Mouse (Mus musculus) MEL (cell line): ENCODE measurements around the gene Il3ra.

Experiments used
- CHD2 ChIP-seq: IDR thresholded peaks from 2 replicates; pipeline ENCODE4 v1.6.1; 2011; ENCODE audit warnings: low read length, improper control_type of control experiment
- CTCF ChIP-seq, 3 experiments: IDR thresholded peaks in 2 of 3; conservative IDR thresholded peaks in 1 of 3; 2 replicates each; pipeline ENCODE4 v1.5.1; 2011 to 2012; ENCODE audit warnings: low read length in 3 of 3, low read depth in 2 of 3, mild to moderate bottlenecking in 2 of 3, improper control_type of control experiment in 1 of 3, inconsistent platforms in 1 of 3, mixed read lengths in 1 of 3, moderate library complexity in 1 of 3; ENCODE audit not compliant: control insufficient read depth in 1 of 3, insufficient read depth in 1 of 3, poor library complexity in 1 of 3, severe bottlenecking in 1 of 3
- EP300 ChIP-seq, 2 experiments: IDR thresholded peaks; 2 replicates each; pipeline ENCODE4 v1.6.1; 2011; ENCODE audit warnings: improper control_type of control experiment in 2 of 2, low read length in 2 of 2, low read depth in 1 of 2, mild to moderate bottlenecking in 1 of 2
- JUND ChIP-seq: IDR thresholded peaks from 2 replicates; pipeline ENCODE4 v1.6.1; 2011; ENCODE audit warnings: low read depth, mild to moderate bottlenecking, improper control_type of control experiment, low read length
- MAZ ChIP-seq: IDR thresholded peaks from 2 replicates; pipeline ENCODE4 v1.6.1; 2012; ENCODE audit warnings: low read depth, mild to moderate bottlenecking, inconsistent platforms, low read length, improper control_type of control experiment
- POLR2A ChIP-seq, 2 experiments: IDR thresholded peaks; 2 replicates each; pipeline ENCODE4 v1.6.1; 2011 to 2012; ENCODE audit warnings: low read length in 2 of 2, mild to moderate bottlenecking in 2 of 2, control low read depth in 1 of 2, improper control_type of control experiment in 1 of 2, low read depth in 1 of 2, moderate library complexity in 1 of 2; ENCODE audit not compliant: control insufficient read depth in 1 of 2, insufficient read depth in 1 of 2, poor library complexity in 1 of 2
- TCF12 ChIP-seq: IDR thresholded peaks from 2 replicates; pipeline ENCODE4 v1.6.1; 2014; ENCODE audit warnings: low read depth, mild to moderate bottlenecking, inconsistent platforms, low read length, improper control_type of control experiment, moderate library complexity

- TF ChIP-seq CTCF (IDR thresholded peaks at IDR 0.05 in 2 of 3, conservative IDR thresholded peaks at IDR 0.05 in 1 of 3; ENCODE audit: control insufficient read depth in 1 of 3, insufficient read depth in 1 of 3, low read depth in 2 of 3, low read length in 3 of 3, poor library complexity in 1 of 3, severe bottlenecking in 1 of 3): no peak
- no peak for TF ChIP-seq JUND
- TF ChIP-seq TCF12: no peak
- no peak for TF ChIP-seq EP300 (IDR thresholded peaks at IDR 0.05; ENCODE audit: low read depth in 1 of 2, low read length in 2 of 2)
- TF ChIP-seq POLR2A (IDR thresholded peaks at IDR 0.05; ENCODE audit: control insufficient read depth in 1 of 2, insufficient read depth in 1 of 2, low read depth in 1 of 2, low read length in 2 of 2, poor library complexity in 1 of 2): no peak
- no peak for TF ChIP-seq CHD2
- TF ChIP-seq MAZ: no peak
Measured at GRCm38 (mm10) chr14:14309416-14309815, 36.7 kb upstream of the Il3ra start.
